Mouse (Mus musculus) heart, adult 2 months (tissue): ENCODE results near the gene Fgl2.

ENCODE experiments used
- CTCF ChIP-seq: fragments of 200-600 bp; IDR thresholded peaks from 2 replicates; pipeline ENCODE4 v1.8.1; 2022; ENCODE audit warnings: antibody characterized with exemption, mild to moderate bottlenecking, moderate library complexity
- POLR2A ChIP-seq: fragments of 200-500 bp; IDR thresholded peaks from 2 replicates; pipeline ENCODE4 v1.6.1; 2011; ENCODE audit warnings: mild to moderate bottlenecking, low read depth, low read length, control low read depth; ENCODE audit not compliant: insufficient read depth

GRCm38 (mm10) chr5:21332119-21332518, 40.3 kb upstream of the Fgl2 start:
- TF ChIP-seq CTCF (no peak), POLR2A (no peak)
